Mouse (Mus musculus): ENCODE results near the gene Klk4.

Gene Klk4

GRCm38 (mm10) chr7:43919559-43920451 lies 38.8 kb downstream of the Klk4 start:
- in situ Hi-C loops (cut with MboI, MseI) = no loop called here

GRCm38 (mm10) chr7:43920582-43920981 lies 39.6 kb downstream of the Klk4 start:
- in situ Hi-C loops (cut with MboI, MseI) = no loop called here

- in situ Hi-C loops (cut with MboI, MseI) = no loop called here
These were observed 40.1 kb downstream of the Klk4 start for GRCm38 (mm10) chr7:43921087-43921486.

GRCm38 (mm10) chr7:43921941-43922340 lies 41.0 kb downstream of the Klk4 start:
- in situ Hi-C loops (cut with MboI, MseI) = no loop called here

- in situ Hi-C loops (cut with MboI, MseI) = no loop called here
These were observed 45.0 kb downstream of the Klk4 start for GRCm38 (mm10) chr7:43925985-43926384.

GRCm38 (mm10) chr7:43928521-43928920 lies 47.6 kb downstream of the Klk4 start:
- in situ Hi-C loops (cut with MboI, MseI) = no loop called here

- in situ Hi-C loops (cut with MboI, MseI) = no loop called here
These were observed 51.4 kb downstream of the Klk4 start for GRCm38 (mm10) chr7:43932337-43932736.

GRCm38 (mm10) chr7:43933440-43933839 lies 52.5 kb downstream of the Klk4 start, which contains the start of gene Klk15:
Gene Klk15 (plus strand): TSS chr7:43933740.
- in situ Hi-C loops (cut with MboI, MseI) = no loop called here

GRCm38 (mm10) chr7:43934747-43935146 lies 53.8 kb downstream of the Klk4 start:
- in situ Hi-C loops (cut with MboI, MseI) = no loop called here
